Mouse (Mus musculus): ENCODE data around the gene Borcs8.

DNA sequence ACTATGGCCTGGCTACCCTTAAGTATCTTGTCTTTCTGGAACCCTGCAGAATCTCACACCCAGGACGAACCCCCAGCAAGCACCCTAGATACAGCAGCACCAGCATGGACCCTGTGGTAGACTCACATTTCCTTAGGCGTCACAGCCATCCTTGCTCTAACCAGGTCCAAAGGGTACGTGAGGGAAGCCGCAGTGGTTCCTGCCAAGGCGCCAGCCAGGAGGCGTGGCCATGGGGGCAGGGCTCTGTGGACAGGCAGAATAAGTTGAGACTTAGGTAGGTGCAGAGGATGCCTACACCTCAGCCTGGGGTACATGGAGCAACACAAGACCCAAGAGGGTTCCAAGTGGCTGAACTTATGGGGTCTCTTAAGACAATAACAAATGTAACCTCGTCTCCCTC lies 49.4 kb downstream of the Borcs8 start:
- TF ChIP-seq POLR2A (IDR thresholded peaks at IDR 0.05; ENCODE audit: low read depth, low read length), result no peak
- no peak for TF ChIP-seq CTCF (IDR thresholded peaks at IDR 0.05; ENCODE audit: borderline replicate concordance, insufficient read depth, low read length)

Measured in embryonic fibroblast, embryonic 13.5 days (primary cell).